Mouse (Mus musculus): ENCODE data around the gene Mapk12.

Mapk12 gene

DNA sequence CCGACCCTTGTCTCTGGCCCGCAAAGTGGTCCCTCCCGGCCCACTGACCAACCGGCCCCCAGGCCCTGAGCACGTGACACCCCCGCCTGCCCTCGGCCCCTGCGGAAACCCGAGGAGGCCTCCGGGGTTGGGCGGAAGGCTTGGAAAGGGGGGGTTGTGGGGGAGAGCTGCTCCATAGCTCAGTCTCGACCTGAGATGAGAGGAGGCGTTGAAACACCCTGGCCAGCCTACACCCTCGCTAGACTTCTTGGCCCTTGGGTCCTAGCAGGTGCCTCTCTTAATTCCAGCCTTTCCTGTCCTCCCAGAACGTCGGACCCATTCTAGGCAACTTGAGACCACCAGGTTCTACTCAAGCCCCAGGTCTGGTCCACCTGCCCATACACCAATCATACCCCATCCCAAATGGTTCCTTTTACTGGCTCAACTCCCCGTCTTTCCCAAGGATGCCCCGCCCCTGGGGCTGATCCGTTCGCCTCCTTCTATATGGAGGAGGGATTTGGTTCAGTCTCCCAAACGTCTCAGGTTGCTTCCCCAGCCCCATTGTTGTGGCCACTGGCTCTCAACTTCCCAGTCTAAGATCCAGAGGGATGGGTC lies at the start of gene Mapk12:
TSS of gene Mapk12 (minus strand) at position 45 of the 594 bp plus-strand sequence.
- peak; percentile 84 for DNase-seq (ENCODE audit: low read depth, low spot score)

DNA sequence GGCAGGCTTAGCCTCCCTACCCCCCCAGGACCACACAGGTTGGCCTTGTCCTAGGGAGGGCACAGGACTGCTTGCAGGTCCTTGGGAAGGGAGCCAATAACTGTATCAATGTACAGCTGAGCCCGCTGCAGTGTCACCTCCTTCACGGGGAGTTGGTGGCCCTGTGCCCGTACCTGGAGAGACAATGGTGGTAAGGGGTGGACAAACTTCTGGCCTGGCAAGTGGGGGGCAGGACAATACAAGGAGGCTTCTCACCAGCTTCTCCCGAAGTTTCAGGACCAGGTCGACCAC lies 44.4 kb upstream of the Mapk12 start:
- no peak for DNase-seq (ENCODE audit: low read depth, low spot score)

DNA sequence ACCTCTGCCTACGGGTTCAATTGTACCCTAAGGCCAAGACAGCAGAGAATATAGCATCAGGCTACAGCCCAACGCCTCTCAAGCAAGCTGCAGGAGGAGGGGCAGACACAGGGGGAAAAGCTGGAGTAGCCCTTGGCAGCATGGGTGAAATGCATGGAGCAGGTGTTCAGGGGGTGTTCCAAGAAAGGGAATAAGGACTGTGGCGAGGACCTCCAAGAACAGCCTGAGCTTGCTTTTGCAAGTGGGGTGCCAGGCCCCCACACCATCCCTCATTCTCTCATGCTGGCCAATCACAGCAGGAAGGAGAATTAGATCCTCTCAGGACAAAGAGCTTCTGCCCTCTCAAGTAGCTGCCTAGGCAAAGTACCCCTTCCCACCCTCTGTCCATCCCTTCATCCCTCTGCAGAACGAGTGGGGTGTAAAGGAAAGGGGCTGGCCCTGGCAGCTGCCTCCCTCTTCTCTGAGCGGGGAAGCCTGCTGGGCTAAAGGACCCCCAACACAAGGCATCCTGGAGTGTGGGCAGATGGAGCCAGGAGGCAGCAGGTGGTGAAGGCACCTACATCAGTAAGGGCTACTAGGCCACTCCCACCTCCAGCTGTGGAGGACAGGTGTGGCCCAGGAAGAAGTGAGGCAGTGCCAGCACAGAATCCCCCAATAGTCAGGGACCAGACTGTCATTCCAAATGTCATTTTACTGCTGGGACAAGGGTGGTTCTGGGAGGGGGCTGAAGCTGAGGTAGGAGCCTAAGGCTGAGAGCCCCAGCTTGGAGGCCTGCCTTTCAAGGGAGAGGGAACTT lies 43.8 kb upstream of the Mapk12 start:
- DNase-seq (ENCODE audit: low read depth, low spot score) = no peak

DNA sequence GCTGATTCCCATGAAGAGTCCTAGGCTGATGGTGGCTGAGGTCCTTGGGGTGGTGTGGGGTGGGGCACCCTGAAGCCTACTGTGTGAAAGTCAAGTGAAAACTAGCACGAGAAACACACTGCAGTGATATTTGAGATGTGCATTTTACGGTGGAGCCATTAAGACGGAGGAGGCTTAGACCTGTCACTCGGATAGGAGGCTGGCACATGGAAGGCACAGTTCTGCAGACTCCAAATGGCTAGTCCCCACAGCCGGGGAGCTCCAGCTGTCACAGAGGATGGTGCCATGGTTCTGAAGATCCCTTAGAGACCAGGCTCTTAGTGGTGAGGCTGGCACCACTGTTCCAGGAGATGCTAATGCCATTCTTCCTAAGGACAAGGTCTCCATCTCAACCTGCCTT lies 42.3 kb upstream of the Mapk12 start:
- no peak for DNase-seq (ENCODE audit: low read depth, low spot score)

DNA sequence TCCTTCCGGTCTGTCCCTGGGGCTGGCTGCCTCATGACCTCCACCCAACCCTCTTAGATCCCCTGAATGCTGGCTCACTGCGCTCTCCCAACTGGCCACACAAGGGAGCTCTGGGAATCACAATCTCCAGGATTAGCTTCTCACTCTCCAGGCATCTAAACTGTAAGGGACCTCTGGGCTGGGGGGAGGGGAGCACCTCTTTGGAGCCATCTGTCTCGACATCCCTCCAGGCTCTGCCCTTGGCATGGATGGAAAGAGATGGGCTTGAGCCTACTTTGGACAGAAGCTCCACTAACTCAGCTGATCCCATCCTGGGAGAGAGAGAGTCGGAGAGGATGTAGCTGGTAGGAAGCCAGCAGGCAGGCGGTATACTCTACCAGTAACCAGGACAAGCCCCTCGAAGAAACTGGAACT lies 41.8 kb upstream of the Mapk12 start:
- DNase-seq (ENCODE audit: low read depth, low spot score) = no peak

DNA sequence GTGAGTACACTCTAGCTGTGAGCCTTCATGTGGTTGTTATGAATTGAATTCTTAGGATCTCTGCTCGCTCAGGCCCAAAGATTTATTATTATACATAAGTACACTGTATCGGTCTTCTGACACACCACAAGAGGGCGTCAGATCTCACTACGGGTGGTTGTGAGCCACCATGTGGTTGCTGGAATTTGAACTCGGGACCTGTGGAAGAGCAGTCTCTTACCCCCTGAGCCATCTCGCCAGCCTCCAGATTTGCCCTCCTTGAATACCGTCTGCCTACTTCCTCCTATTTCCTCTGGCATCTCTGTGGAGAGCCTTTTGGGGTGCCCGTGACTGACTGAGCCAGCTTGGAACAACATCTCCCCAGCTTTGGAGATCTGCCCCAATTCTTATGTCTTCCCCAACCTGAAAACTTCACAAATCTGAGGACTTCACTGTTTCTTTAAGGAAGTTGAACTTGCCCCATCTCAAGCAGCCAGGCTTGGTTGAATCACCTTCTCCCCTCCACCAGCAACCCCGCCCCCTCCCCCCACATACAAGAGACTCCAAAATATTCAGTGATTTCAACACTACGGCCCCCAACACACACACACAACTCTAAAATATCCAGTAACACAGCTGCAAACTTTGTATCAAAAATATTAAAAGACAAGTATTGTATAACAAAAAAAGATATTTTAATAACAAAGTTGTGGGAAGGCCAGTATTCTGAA lies 41.2 kb upstream of the Mapk12 start:
- DNase-seq (ENCODE audit: low read depth, low spot score) = no peak

DNA sequence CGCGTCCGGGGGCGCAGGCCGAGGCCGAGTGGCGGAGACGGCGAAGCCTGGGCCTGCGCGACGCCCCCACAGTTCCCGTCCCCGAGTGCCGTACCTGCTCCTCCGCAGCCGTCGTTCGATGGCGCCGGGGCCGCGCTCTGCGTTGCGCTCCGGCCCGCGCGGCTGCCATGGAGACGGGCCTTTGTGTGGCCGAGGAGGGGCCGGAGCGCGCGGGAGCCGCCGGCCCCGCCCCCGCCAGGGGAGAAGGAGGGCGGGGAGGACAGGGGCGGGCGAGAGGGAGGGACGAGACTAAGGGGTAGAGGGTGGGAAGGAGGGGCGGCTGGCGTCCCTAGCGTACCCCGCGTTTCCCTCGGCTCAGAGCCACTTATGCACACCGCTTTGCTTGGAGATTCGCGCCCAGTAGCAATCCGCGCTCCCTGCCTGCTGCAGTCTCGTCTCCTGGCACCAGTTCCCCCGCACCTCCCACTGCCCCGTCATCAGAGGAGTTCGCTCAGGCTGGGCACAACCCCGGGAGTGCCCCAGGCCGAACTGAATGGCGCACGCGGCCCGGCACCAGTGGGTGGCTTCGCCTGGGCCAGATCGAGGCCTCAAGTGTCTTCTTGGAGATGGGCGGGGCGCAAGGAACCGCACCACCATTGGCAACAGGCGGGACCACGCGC lies 40.2 kb upstream of the Mapk12 start, which contains the start of gene Plxnb2:
TSS of gene Plxnb2 (minus strand) at position 218 of the 659 bp plus-strand sequence.
- DNase-seq (ENCODE audit: low read depth, low spot score) = peak; percentile 58

DNA sequence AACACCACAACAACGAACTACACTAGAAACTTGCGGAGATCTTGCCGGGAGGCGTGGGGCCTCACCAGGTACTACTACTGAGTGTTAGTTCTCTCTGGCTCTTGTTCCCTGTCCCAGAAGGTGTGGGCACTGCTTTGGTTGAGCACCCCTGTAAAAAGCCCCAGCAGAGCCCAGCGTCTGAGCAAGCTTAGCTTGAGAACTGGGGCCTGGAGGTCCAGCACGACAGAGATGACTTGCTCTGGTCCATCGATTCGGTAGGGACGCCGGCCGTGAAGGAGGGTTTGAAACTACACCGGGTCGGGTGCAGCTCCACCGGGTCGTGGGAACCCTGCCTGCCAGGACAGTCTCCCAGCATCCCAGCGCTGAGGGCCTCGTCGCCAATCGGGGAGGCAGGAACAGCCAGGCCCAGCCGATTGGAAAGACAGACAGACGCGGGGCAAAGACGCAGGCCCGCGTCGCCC lies 39.6 kb upstream of the Mapk12 start:
- no peak for DNase-seq (ENCODE audit: low read depth, low spot score)

DNA sequence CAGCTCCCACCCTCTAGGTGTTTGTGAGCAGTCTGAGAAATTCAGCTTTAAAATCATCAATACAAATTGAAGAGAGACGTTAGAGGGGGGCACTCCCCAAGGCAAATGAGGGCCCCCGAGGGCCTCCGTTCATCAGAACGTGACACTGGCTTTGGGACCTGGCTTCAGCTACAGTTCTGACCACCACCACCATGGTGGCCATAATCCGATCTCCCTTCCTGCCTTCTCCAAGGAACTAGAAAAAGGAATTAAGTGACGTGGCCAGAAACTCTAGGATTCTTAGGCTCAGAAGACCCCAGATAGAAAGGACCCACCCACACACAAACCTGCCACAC lies 39.1 kb upstream of the Mapk12 start:
- DNase-seq (ENCODE audit: low read depth, low spot score) = no peak

DNA sequence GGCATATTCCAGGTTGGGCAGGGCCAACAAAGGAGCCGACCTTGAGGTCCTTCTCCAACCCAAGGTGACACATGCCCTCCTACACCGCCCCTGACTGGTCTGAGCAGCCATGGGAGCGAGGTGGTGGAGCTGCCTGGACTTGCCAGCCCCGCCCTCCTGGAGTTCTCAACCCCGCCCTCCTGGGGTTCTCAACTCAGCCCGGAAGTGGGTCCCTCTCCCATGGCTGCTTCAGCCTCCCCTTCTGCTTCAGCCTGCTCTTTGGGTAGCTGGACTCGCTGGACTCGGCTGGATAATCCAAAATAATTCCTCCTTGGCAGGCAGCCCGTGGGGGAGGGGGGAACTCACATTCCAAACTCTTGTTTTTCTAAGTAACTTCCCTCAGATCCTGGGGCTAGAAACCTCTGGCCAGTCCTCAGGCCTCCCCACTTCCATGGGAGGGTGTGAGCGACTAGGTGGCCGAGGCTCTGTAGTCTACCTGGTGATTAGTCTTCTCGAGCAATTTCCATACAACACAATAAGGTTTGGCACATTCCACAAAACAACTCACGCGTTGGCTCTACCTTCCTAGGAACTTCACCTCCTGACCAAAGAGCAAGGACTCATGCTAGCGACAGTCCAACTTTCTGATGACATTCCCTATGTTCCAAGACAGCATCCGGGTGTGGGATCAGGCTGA lies 38.6 kb upstream of the Mapk12 start:
- DNase-seq (ENCODE audit: low read depth, low spot score) = peak; percentile 39

DNA sequence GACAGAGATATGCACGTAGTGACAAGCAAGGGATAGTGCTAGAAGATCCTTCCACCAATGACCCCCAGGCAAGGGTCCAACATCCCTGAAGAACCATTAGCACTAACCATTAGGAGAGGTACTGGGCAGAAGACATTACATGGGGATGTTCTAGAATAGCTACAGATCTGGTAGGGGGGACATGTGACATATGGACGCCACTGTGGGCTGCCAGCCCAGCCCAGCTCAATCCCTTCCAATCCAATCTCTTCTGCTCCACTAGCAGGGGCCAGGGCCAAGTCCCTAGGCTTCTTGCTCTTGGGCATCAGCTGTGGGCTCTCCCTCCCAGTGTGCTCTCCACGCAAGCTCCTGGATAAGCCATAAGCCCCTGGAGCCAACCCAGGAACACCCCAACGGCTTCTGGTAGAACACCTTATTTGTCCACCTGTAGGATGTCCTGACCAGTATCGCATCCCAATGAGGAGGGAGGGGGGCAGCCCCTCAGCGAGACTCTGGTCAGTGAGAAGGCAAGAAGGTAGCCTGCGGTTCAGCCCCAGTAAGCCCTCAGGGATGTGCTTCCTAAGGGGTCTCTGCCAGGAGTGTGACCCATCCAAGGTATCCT lies 37.9 kb upstream of the Mapk12 start:
- DNase-seq (ENCODE audit: low read depth, low spot score) = no peak

DNA sequence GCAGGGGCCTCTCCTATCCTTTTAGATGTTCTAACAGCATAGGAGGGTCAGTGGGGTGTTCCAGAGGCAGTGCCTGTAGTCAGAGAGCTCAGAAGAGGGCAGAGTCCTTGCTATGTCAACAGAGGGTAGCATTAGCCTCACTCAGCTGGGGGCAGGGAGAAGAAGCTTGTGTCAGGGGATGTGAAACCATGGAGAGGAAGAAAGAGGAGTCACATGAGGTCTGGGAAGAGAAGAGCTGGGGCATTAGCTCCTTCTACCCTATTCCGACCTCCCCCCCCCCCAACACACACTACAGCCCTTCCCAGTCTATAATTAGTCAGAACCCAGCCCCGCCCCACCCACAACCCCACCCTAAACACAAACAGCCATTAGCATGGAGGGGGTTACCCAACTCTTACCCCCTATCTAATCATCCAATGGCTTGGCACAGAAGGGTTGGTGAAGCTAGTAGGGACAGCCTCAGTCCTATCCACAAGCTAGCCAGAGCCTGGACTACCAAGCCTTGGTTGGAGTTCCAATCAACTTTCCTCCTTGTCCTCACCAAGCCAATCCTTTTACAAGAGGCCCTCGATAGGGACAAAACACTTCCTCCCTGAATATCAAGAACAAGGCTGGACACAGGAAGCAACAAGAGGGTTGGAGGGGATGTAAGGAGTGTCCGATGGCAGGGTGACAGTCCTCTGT lies 37.2 kb upstream of the Mapk12 start:
- peak; percentile 44 for DNase-seq (ENCODE audit: low read depth, low spot score)

DNA sequence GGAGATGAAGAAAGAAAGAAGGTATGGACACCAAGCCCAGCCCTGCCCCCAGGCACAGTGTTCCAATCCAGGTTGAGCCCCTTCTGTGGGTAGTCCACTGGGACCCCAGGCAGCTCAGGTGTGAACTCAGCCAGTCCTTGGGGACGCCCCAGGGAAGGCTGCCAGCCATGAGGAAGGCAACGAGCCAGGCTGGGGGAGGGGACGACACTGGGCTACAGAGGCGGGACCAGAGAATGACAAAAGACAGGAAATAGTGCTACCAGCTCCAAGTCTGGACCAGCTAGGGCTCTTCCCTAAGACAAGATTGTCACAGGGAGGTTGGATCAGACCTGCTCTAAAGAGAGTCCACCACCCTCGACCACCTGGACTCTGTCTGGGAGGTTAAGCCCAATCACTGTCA lies 36.6 kb upstream of the Mapk12 start:
- peak; percentile 43 for DNase-seq (ENCODE audit: low read depth, low spot score)

DNA sequence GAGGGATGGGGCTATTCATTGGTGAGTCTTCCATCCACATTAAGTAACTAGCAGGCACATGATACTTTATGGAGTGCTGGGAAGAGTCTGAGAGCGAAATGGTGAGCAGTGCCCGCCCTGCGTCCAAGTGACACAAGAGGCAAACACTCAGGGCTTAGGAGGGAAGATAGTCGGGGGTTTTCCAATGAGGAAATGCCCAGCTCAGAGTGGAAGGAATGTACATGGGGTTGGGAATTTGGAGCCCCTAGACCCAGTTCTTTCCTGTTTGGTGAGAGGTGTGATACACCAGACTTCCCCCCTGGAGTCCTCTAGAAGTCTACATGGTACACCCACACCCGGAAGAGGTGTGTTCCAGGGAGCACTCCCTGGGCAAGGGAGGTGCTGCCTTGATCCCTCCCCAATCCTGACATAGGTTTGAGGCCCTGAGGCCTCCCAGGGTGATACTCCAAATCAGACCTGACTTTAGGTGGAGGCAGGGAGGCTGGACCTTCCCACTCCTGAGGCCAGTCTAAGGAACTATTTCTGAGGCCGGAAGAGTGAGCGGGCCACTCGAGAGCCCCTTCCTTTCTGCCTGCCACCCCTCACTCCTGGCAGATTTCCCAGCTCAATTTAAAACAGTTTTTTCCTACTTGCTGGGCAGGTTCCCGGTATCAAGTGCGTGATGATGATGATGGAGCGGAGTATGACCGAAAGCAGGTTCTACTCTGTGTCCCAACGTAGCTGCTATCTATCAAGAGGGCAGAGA lies 35.1 kb upstream of the Mapk12 start:
- DNase-seq (ENCODE audit: low read depth, low spot score) = no peak

DNA sequence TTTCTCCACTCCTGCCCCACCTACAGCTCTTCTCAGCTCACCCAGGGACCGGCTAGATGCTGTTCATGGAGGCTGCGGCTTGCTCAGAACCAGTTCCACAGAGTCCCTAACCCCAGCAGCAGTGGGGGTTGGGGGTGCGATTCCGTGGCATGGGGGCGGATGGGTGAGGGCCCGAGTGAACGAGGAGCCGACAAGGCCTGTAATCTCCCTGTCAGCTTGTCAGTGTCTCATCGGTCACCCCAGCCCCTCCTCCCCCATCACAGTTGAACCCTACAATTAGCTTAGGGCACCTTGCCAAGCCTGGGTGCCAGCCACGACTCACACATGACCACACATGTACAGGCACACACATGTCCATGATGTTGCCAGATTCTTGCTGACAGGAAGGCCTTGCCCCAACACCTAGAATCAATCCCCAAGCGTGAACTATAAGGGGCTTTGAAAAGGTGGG lies 34.4 kb upstream of the Mapk12 start:
- DNase-seq (ENCODE audit: low read depth, low spot score) = no peak

DNA sequence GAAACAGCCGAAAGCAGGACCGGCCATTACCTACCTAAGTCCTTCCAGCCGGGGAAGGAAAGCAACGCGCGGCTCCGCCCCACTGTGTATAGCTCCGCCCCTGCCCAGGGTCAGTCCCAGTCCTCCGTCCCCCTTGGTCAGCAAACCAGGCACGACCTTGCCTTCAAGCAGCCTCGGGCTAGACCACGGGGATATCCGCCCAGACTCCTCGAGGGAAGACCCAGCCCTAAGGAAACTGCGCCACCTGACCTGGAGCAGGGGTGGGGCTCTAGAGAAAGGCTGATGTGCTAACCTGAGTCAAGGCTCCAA lies 33.4 kb upstream of the Mapk12 start:
- no peak for DNase-seq (ENCODE audit: low read depth, low spot score)

DNA sequence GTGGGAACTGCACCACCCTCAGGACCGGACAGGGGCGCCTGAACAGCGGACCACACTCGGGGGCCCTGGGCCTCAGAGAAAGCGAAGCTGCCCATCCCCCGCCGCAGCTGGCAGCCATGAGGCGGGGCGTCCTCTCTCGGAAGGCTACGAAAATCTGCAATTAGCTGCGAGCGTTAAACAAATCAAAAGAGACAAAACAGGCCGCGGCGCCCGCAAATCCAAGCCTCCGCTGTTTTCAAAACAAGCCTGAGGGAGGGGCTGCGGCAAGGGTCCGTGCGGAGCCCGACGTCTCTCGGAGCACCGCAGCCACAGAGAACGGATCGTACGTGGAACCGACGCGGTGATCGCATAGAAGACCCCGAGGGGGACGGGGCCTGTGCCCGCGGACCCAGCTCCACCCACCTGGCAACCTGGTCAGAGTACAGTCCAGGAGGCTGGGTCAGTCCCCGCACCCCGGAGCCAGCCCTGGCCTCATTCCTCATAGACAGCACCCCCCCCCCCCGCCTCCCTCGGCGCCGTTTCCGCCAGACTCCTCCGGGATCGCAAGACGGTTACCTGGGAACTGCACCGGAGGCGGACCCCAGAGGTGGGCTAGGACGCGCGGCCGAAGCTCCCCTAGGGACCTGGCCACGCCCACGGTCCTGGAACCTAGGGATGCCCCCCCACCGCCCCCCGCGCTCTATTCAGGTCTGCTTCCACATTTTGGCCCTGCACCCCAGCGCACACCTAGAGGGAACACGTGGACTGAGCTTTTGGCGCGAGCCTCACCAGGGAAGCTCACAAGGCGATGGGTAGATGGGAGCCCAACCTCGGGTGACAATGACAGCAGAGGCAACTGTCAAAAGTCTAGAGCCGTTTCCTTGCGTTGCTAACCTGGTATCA lies 32.8 kb upstream of the Mapk12 start:
- no peak for DNase-seq (ENCODE audit: low read depth, low spot score)

DNA sequence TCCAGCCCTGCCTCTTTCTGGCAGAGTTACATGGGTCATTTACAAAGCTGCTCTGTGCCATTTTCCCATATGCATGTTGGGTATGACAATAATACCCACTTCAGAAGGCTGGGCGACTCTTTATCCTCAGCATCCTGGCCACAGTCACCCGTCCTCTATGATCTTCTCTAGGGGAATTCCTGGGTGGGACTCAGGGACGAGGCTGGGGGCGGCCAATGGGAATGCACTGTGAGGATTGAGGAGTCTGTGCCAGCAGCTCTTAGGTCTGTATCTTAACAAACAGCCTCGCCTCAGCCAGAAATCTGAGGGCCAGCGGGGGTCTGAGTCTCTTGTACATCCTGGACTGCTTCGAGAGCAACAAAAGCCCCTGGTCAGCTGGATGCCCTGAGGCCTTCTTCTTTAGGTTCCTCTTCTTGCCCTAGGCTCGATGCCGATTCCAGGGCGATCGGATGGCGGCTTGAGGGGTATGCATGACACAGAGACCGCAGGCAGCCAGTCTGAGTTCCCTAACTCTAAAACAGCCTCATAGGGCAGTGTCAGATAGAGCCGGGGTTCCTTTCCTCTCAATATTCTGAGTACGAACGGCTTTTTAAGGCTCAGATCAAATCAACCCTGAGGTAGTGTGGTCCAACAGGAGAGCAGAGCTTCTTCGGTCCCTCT lies 31.9 kb upstream of the Mapk12 start:
- DNase-seq (ENCODE audit: low read depth, low spot score) = no peak

Measured in skeletal muscle tissue, adult 2 months (tissue).